8 mouse cellular contexts compared by ENCODE assay signal in genomic region chr11:52282774-52283595, GRCm38 (mm10). TPM values are rescaled to one million over a fixed set of nuclear protein-coding genes. Genes with fewer than 3 reads are reported as not detected.
DNase-seq lines count a peak whose midpoint lies in the region; ATAC-seq and TF ChIP-seq lines count a peak whose summit lies in the region.

TSS of gene Tcf7 (minus strand) at chr11:52283014.

- peak; percentile 31 to 68 for DNase-seq in cerebellum, postnatal 25 days
- DNase-seq in adrenal gland, postnatal 25 days, result peak; percentile 86
- peak; percentile 75 for DNase-seq in gastrocnemius, adult 2 months
- DNase-seq in intestine, embryonic 14.5 days (ENCODE audit: low spot score), result peak; percentile 91
- DNase-seq in liver, embryonic 11.5 days (ENCODE audit: low spot score), result peak; percentile 81
- peak; percentile 83 for DNase-seq in neural tube, embryonic 10.5 days (ENCODE audit: extremely low spot score, low spot score)
- peak; percentile 69 to 85 for DNase-seq in thymus, postnatal 10 days (ENCODE audit: low spot score in 2 of 2)

- no peak for TF ChIP-seq CTCF in gastrocnemius, adult 2 months (IDR thresholded peaks at IDR 0.05)

- no peaks in the 10 kb centered on the region for H3K9me3 ChIP-seq in intestine, embryonic 14.5 days (ENCODE audit: control insufficient read depth, low read length)
- no peaks in the 10 kb centered on the region for H3K9me3 ChIP-seq in liver, embryonic 11.5 days (ENCODE audit: control insufficient read depth, low read length)

- H3K4me1 ChIP-seq in intestine, embryonic 14.5 days (replicated peaks; ENCODE audit: control insufficient read depth, insufficient read depth, low read length), result peaks cover 14% of the 10 kb centered on the region
- peaks cover 9% of the 10 kb centered on the region for H3K4me1 ChIP-seq in liver, embryonic 11.5 days (replicated peaks; ENCODE audit: control insufficient read depth, insufficient read depth, low read length)

- peak within 1 kb of the TSS; percentile 82 for H3K4me3 ChIP-seq in gastrocnemius, adult 2 months
- H3K4me3 ChIP-seq in intestine, embryonic 14.5 days (ENCODE audit: low read depth, low read length), result peak within 1 kb of the TSS; percentile 66
- H3K4me3 ChIP-seq in liver, embryonic 11.5 days (ENCODE audit: low read depth, low read length), result peak within 1 kb of the TSS; percentile 66

- no peak for ATAC-seq in cerebellum, adult (ENCODE audit: insufficient number of reproducible peaks, low FRiP score, low TSS enrichment)
- ATAC-seq in intestine, embryonic 14.5 days (replicated peaks; ENCODE audit: low FRiP score, low TSS enrichment, low read depth), result peak; percentile 75
- peak; percentile 70 for ATAC-seq in liver, embryonic 11.5 days (replicated peaks; ENCODE audit: low FRiP score)

- peak within 1 kb of the TSS; percentile 97 for H3K4me2 ChIP-seq in intestine, embryonic 14.5 days (ENCODE audit: low read length)
- H3K4me2 ChIP-seq in liver, embryonic 11.5 days, result peak within 1 kb of the TSS; percentile 81

- H3K27me3 ChIP-seq in intestine, embryonic 14.5 days (replicated peaks; ENCODE audit: control insufficient read depth, insufficient read depth, low read length), result 0 out of 2 replicates have a peak, but pooled peaks cover 17% of the 10 kb centered on the region
- peaks cover 61% of the 10 kb centered on the region for H3K27me3 ChIP-seq in liver, embryonic 11.5 days (replicated peaks; ENCODE audit: control insufficient read depth, insufficient read depth, low read length)

- peak within 1 kb of the TSS; percentile 64 for H3K27ac ChIP-seq in gastrocnemius, adult 2 months
- H3K27ac ChIP-seq in intestine, embryonic 14.5 days (ENCODE audit: low read depth), result no peak within 1 kb of the TSS
- H3K27ac ChIP-seq in liver, embryonic 11.5 days (ENCODE audit: low read depth, low read length), result no peak within 1 kb of the TSS

- peaks cover 3% of the 10 kb centered on the region; the same call in 1 of the 2 replicates for H3K36me3 ChIP-seq in intestine, embryonic 14.5 days (ENCODE audit: control insufficient read depth, insufficient read depth, low read length)
- H3K36me3 ChIP-seq in liver, embryonic 11.5 days (ENCODE audit: control insufficient read depth, insufficient read depth, low read length), result no peaks in the 10 kb centered on the region

- intact Hi-C loops in gastrocnemius, adult 2 months (cut with DNase I), result no loop called here

- H3K9ac ChIP-seq in intestine, embryonic 14.5 days (ENCODE audit: low read length), result peak within 1 kb of the TSS; percentile 51
- peak within 1 kb of the TSS; percentile 25 for H3K9ac ChIP-seq in liver, embryonic 11.5 days (ENCODE audit: low read depth, low read length)

- under 1% methylated on average over 71 of the region's 97 CpGs for WGBS in intestine, embryonic 14.5 days
- WGBS in liver, embryonic 11.5 days, result under 1% methylated on average over 95 of the region's 97 CpGs

RNA-seq across cellular contexts. Expression of gene Tcf7, which starts in this region (rescaled TPM):
- total RNA-seq in adrenal gland, postnatal 25 days (2021), result 38.8 and 41.3 TPM in 2 replicates
- under 1 TPM; 0.31 to 0.59 TPM for total RNA-seq in gastrocnemius, adult 2 months (2021)
- 7.8 and 9.5 TPM in 2 replicates for polyA plus RNA-seq in intestine, embryonic 14.5 days (2014; fragmentation: Nextera tagmentation; extraction: Ambion mirVana)
- polyA plus RNA-seq in liver, embryonic 11.5 days (2014; fragmentation: Nextera tagmentation; extraction: Ambion mirVana), result 6.6 and 6.8 TPM in 2 replicates

Comparison
In these comparisons a context has a peak if more than half of its experiments do, and no peak if none do; other contexts are left out.
1. RNA of gene Tcf7 (total RNA-seq): 38.8 to 41.3 TPM in adrenal gland, postnatal 25 days; 0.31 to 0.59 TPM in gastrocnemius, adult 2 months; every median in the first group is over 10 times any median in the second.
2. Peak in DNase-seq, H3K4me3 ChIP-seq and H3K27ac ChIP-seq in gastrocnemius, adult 2 months; RNA of the gene not detected or under 1 TPM.
3. Peak in every context shown above with its lines, with median percentiles within 50 percentile points of each other: DNase-seq and H3K4me3 ChIP-seq.